Mouse (Mus musculus): ENCODE measurements around the gene Fxyd3.

The Fxyd3 gene

GRCm38 (mm10) chr7:31076492-31076891 lies at the start of gene Fxyd3:
Gene Fxyd3 (minus strand): TSS chr7:31076704.
- no peak for DNase-seq (ENCODE audit: low read depth, low spot score)

- DNase-seq (ENCODE audit: low read depth, low spot score): no peak
Measured at GRCm38 (mm10) chr7:31125116-31125515, 48.6 kb upstream of the Fxyd3 start.

- DNase-seq (ENCODE audit: low read depth, low spot score): no peak
Measured at GRCm38 (mm10) chr7:31124381-31124780, 47.9 kb upstream of the Fxyd3 start.

GRCm38 (mm10) chr7:31123697-31124096 lies 47.2 kb upstream of the Fxyd3 start:
- no peak for DNase-seq (ENCODE audit: low read depth, low spot score)

- DNase-seq (ENCODE audit: low read depth, low spot score): no peak
Measured at GRCm38 (mm10) chr7:31122641-31123631, 46.4 kb upstream of the Fxyd3 start.

- DNase-seq (ENCODE audit: low read depth, low spot score): no peak
Measured at GRCm38 (mm10) chr7:31119556-31119955, 43.1 kb upstream of the Fxyd3 start.

- no peak for DNase-seq (ENCODE audit: low read depth, low spot score)
Measured at GRCm38 (mm10) chr7:31118486-31118885, 42.0 kb upstream of the Fxyd3 start.

- DNase-seq (ENCODE audit: low read depth, low spot score): no peak
Measured at GRCm38 (mm10) chr7:31117465-31117864, 41.0 kb upstream of the Fxyd3 start.

GRCm38 (mm10) chr7:31116721-31117145 lies 40.2 kb upstream of the Fxyd3 start:
- no peak for DNase-seq (ENCODE audit: low read depth, low spot score)

GRCm38 (mm10) chr7:31115587-31116043 lies 39.1 kb upstream of the Fxyd3 start:
- DNase-seq (ENCODE audit: low read depth, low spot score): no peak

GRCm38 (mm10) chr7:31115182-31115581 lies 38.7 kb upstream of the Fxyd3 start, which contains the start of gene Hpn:
Gene Hpn (minus strand): TSS chr7:31115290.
- DNase-seq (ENCODE audit: low read depth, low spot score): no peak

- no peak for DNase-seq (ENCODE audit: low read depth, low spot score)
Measured at GRCm38 (mm10) chr7:31114646-31115045, 38.1 kb upstream of the Fxyd3 start.

- DNase-seq (ENCODE audit: low read depth, low spot score): no peak
Measured at GRCm38 (mm10) chr7:31113800-31114199, 37.3 kb upstream of the Fxyd3 start.

- DNase-seq (ENCODE audit: low read depth, low spot score): no peak
Measured at GRCm38 (mm10) chr7:31112036-31112435, 35.5 kb upstream of the Fxyd3 start.

- DNase-seq (ENCODE audit: low read depth, low spot score): peak; percentile 65
Measured at GRCm38 (mm10) chr7:31110861-31111385, 34.4 kb upstream of the Fxyd3 start.

GRCm38 (mm10) chr7:31109796-31110195 lies 33.3 kb upstream of the Fxyd3 start:
- DNase-seq (ENCODE audit: low read depth, low spot score): no peak

GRCm38 (mm10) chr7:31109091-31109490 lies 32.6 kb upstream of the Fxyd3 start:
- DNase-seq (ENCODE audit: low read depth, low spot score): no peak

- DNase-seq (ENCODE audit: low read depth, low spot score): no peak
Measured at GRCm38 (mm10) chr7:31107781-31108180, 31.3 kb upstream of the Fxyd3 start.

GRCm38 (mm10) chr7:31106166-31106565 lies 29.7 kb upstream of the Fxyd3 start:
- DNase-seq (ENCODE audit: low read depth, low spot score): peak; percentile 43

GRCm38 (mm10) chr7:31105061-31105768 lies 28.7 kb upstream of the Fxyd3 start:
- DNase-seq (ENCODE audit: low read depth, low spot score): peak; percentile 32

- peak; percentile 41 for DNase-seq (ENCODE audit: low read depth, low spot score)
Measured at GRCm38 (mm10) chr7:31100786-31101185, 24.3 kb upstream of the Fxyd3 start.

GRCm38 (mm10) chr7:31099612-31099982 lies 23.1 kb upstream of the Fxyd3 start:
- DNase-seq (ENCODE audit: low read depth, low spot score): no peak

All from A20 (cell line).